Mouse (Mus musculus) ES-E14 (cell line): ENCODE results near the gene Tbc1d20. TPM values are rescaled to one million over a fixed set of nuclear protein-coding genes. Genes with fewer than 3 reads are reported as not detected.

Source experiments
- DNase-seq: peaks from one replicate; pipeline ENCODE4 v3.0.0-alpha.2; 2013; ENCODE audit warnings: low read depth, low spot score
- H3K27ac ChIP-seq: 2 replicates; pipeline ENCODE4 v1.5.1; 2012; ENCODE audit warnings: low read depth, mild to moderate bottlenecking, low read length, moderate library complexity, mixed read lengths; ENCODE audit not compliant: poor library complexity, insufficient read depth, severe bottlenecking
- H3K36me3 ChIP-seq: 2 replicates; pipeline ENCODE4 v1.6.1; 2012; ENCODE audit warnings: mild to moderate bottlenecking, low read length, moderate library complexity, mixed read lengths; ENCODE audit not compliant: control insufficient read depth, poor library complexity, insufficient read depth, severe bottlenecking
- H3K4me1 ChIP-seq, 2 experiments: fragments of 150-350 bp in 1 of 2; sonication (generic) in 1 of 2; 2 replicates each; pipeline ENCODE4 v1.6.1; 2012; ENCODE audit warnings: low read length in 2 of 2, mild to moderate bottlenecking in 1 of 2, mixed read lengths in 1 of 2; ENCODE audit not compliant: control insufficient read depth in 2 of 2, insufficient read depth in 2 of 2, poor library complexity in 1 of 2
- H3K4me3 ChIP-seq, 2 experiments: fragments of 150-350 bp in 1 of 2; sonication (generic) in 1 of 2; 2 replicates each; pipeline ENCODE4 v1.5.1; 2012; ENCODE audit warnings: low read length in 2 of 2, low read depth in 1 of 2, mild to moderate bottlenecking in 1 of 2, mixed read lengths in 1 of 2; ENCODE audit not compliant: insufficient read depth in 1 of 2, poor library complexity in 1 of 2, severe bottlenecking in 1 of 2
- H3K9ac ChIP-seq: 2 replicates; pipeline ENCODE4 v1.6.1; 2012; ENCODE audit warnings: low read depth, mild to moderate bottlenecking, low read length, mixed read lengths; ENCODE audit not compliant: poor library complexity, insufficient read depth, severe bottlenecking
- H3K9me3 ChIP-seq: fragments of 150-350 bp; sonication (generic); 2 replicates; pipeline ENCODE4 v1.6.1; 2012; ENCODE audit warnings: low read depth, mild to moderate bottlenecking, low read length; ENCODE audit not compliant: control insufficient read depth, insufficient read depth
- CHD2 ChIP-seq: IDR thresholded peaks from 2 replicates; pipeline ENCODE4 v1.6.1; 2014; ENCODE audit warnings: mild to moderate bottlenecking, low read depth, low read length, inconsistent platforms
- HCFC1 ChIP-seq: IDR thresholded peaks from 2 replicates; pipeline ENCODE4 v1.6.1; 2012; ENCODE audit warnings: low read length, inconsistent platforms, borderline replicate concordance; ENCODE audit not compliant: insufficient read depth
- MAFK ChIP-seq: IDR thresholded peaks from 2 replicates; pipeline ENCODE4 v1.6.1; 2014; ENCODE audit warnings: mild to moderate bottlenecking, low read depth, low read length, inconsistent platforms; ENCODE audit not compliant: insufficient read depth
- ZC3H11A ChIP-seq: IDR thresholded peaks from 2 replicates; pipeline ENCODE4 v1.6.1; 2012; ENCODE audit warnings: low read depth, mild to moderate bottlenecking, inconsistent platforms, low read length, borderline replicate concordance
- ZNF384 ChIP-seq: IDR thresholded peaks from 2 replicates; pipeline ENCODE4 v1.6.1; 2012; ENCODE audit warnings: low read depth, low read length, inconsistent platforms
- in situ Hi-C, 2 experiments: fragments of 600-800 bp; cut with MboI; formaldehyde crosslinking; loops; one replicate each; pipeline ENCODE4 v1.15.1; 2025; ENCODE audit warnings: low sequenced_read_pairs in 2 of 2, inconsistent platforms in 1 of 2; ENCODE audit not compliant: unreplicated experiment in 2 of 2
- total RNA-seq: library from RNA; depleted of rRNA; stranded (reverse); fragments of 300-350 nt; gene quantifications from 2 replicates; pipeline ENCODE4 v1.2.3, GENCODE M21; 2012; rRNA removed

The Tbc1d20 gene
- total RNA-seq, 1 experiment = 20.2 TPM

GRCm38 (mm10) chr2:152360271-152360775 lies 66.7 kb downstream of the Tbc1d20 start:
- in situ Hi-C loops = loop anchor here in 1 of 2 experiments (10.0 kb wide), 1 partner anchor 336 kb away; no protein-coding TSS in a partner anchor
- H3K36me3 ChIP-seq = no peaks in the 10 kb centered on the region
- no peak for DNase-seq
- H3K9ac ChIP-seq = 0 out of 2 replicates have a peak overlapping the region, but pooled peaks have one; percentile 3
- TF ChIP-seq CHD2 = no peak
- TF ChIP-seq MAFK = no peak
- no peak for TF ChIP-seq HCFC1
- TF ChIP-seq ZNF384 = no peak
- TF ChIP-seq ZC3H11A = no peak
- no peak overlapping the region for H3K27ac ChIP-seq
- peaks cover 2 to 22% of the 10 kb centered on the region in 2 experiments; a peak in 2 of 4 replicates for H3K4me1 ChIP-seq
- H3K9me3 ChIP-seq = no peaks in the 10 kb centered on the region
- H3K4me3 ChIP-seq = no peak overlapping the region

DNA sequence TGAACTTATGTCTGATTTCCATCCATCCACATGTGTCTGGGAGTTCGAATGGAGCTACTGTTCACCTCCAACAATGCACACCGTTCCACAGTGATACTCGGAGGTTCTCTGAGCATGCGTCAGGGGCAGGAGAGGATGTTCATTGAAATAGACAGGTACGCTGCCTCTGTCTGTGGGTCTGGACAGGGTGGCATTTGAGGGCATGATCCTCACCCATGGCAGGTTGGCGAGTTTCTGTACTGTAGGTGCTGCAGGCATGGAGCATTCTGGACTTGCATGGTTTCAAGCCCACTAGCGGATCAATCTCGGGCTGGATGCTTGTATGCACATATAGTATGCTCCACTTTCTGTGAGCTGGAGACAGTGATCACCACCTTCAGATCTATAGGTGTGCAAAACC lies 67.6 kb downstream of the Tbc1d20 start:
- TF ChIP-seq HCFC1 (no peak), ZNF384 (no peak), MAFK (no peak), ZC3H11A (no peak), CHD2 (no peak)
- no peaks in the 10 kb centered on the region for H3K9me3 ChIP-seq
- no peak overlapping the region for H3K9ac ChIP-seq
- in situ Hi-C loops = loop anchor here in 1 of 2 experiments (10.0 kb wide), 1 partner anchor 336 kb away; no protein-coding TSS in a partner anchor
- H3K36me3 ChIP-seq = no peaks in the 10 kb centered on the region
- H3K4me3 ChIP-seq = no peak overlapping the region
- no peak for DNase-seq
- H3K27ac ChIP-seq = no peak overlapping the region
- peaks cover 2 to 17% of the 10 kb centered on the region in 2 experiments; a peak in 2 of 4 replicates for H3K4me1 ChIP-seq

Other genes starting within 250 kb of the Tbc1d20 start
- gene Scrt2, start 212.3 kb upstream of the Tbc1d20 start, total RNA-seq = 0.04 and 0.37 TPM in 2 replicates
- gene Srxn1, start 188.3 kb upstream of the Tbc1d20 start, total RNA-seq = 16.0 and 18.3 TPM in 2 replicates
- gene Tcf15, start 150.3 kb upstream of the Tbc1d20 start, total RNA-seq = 22.4 and 54.6 TPM in 2 replicates
- gene Csnk2a1, start 67.0 kb upstream of the Tbc1d20 start, total RNA-seq = 116 and 134 TPM in 2 replicates
- gene Rbck1, start 38.8 kb downstream of the Tbc1d20 start, total RNA-seq = 69.9 and 113 TPM in 2 replicates
- gene Trib3, start 50.2 kb downstream of the Tbc1d20 start, total RNA-seq = 18.5 and 29.2 TPM in 2 replicates
- gene Nrsn2, start 82.8 kb downstream of the Tbc1d20 start, total RNA-seq = 2.1 and 3.3 TPM in 2 replicates
- 7.4 and 9.1 TPM in 2 replicates for gene Sox12, start 104.2 kb downstream of the Tbc1d20 start, total RNA-seq
- 21.4 and 22.9 TPM in 2 replicates for gene Zcchc3, start 121.2 kb downstream of the Tbc1d20 start, total RNA-seq
- 0.18 and 0.58 TPM in 2 replicates for gene 6820408C15Rik, start 121.8 kb downstream of the Tbc1d20 start, total RNA-seq
- gene Defb23, start 170.8 kb downstream of the Tbc1d20 start, total RNA-seq = not detected in 2 replicates
- not detected in 2 replicates for gene Defb20, start 183.2 kb downstream of the Tbc1d20 start, total RNA-seq
- gene Defb22, start 196.3 kb downstream of the Tbc1d20 start, total RNA-seq = not detected in 2 replicates
- not detected in 2 replicates for gene Defb26, start 217.9 kb downstream of the Tbc1d20 start, total RNA-seq
- not detected in 2 replicates for gene Defb28, start 224.4 kb downstream of the Tbc1d20 start, total RNA-seq
- not detected in 2 replicates for gene Defb29, start 246.3 kb downstream of the Tbc1d20 start, total RNA-seq